Mouse (Mus musculus): ENCODE data around the gene 4930404H24Rik.

GRCm38 (mm10) chr2:153493781-153494292, 1.2 kb downstream of the 4930404H24Rik start:
- TF ChIP-seq CTCF (IDR thresholded peaks at IDR 0.05; ENCODE audit: extremely low read depth, insufficient read length, insufficient replicate concordance, low read depth, low read length) (no peak), POLR2A (IDR thresholded peaks at IDR 0.05; ENCODE audit: low read depth, low read length) (no peak)
